Mouse (Mus musculus) erythroid progenitor cell, adult 5-6 weeks (primary cell): ENCODE measurements around the gene Pde4d. TPM values are rescaled to one million over a fixed set of nuclear protein-coding genes. Genes with fewer than 3 reads are reported as not detected.

ENCODE experiments used
- ATAC-seq: replicated peaks from 2 replicates; pipeline ENCODE4 v1.8.0; 2016; ENCODE audit warnings: moderate number of reproducible peaks, mild to moderate bottlenecking, moderate TSS enrichment, inconsistent platforms; ENCODE audit not compliant: poor library complexity, low FRiP score, severe bottlenecking
- total RNA-seq, 2 experiments: library from RNA; stranded (forward) in 1 of 2; stranded (reverse) in 1 of 2; fragments of 150-400 nt in 1 of 2; fragments of 186-747, 209-891 nt in 1 of 2; gene quantifications; 2 replicates each; pipeline versions ENCODE4 v1.2.3 to v1.2.4; 2015 to 2017; ENCODE audit warnings: low replicate concordance in 2 of 2

Gene Pde4d
- total RNA-seq, 2 experiments from 2014 or later = 61.3 to 82.2 TPM

GRCm38 (mm10) chr13:109686116-109686876, 1236.5 kb downstream of the Pde4d start:
- ATAC-seq = peak; percentile 31

GRCm38 (mm10) chr13:109686906-109687305, 1237.2 kb downstream of the Pde4d start:
- ATAC-seq = no peak

- ATAC-seq = peak; percentile 11; the same call in 1 of the 2 replicates
These were observed 1238.4 kb downstream of the Pde4d start for GRCm38 (mm10) chr13:109688195-109688594.

GRCm38 (mm10) chr13:109689176-109689575, 1239.4 kb downstream of the Pde4d start:
- no peak for ATAC-seq

- ATAC-seq = peak; percentile 69
These were observed 1240.8 kb downstream of the Pde4d start for GRCm38 (mm10) chr13:109690558-109690957.

GRCm38 (mm10) chr13:109692851-109693250, 1243.1 kb downstream of the Pde4d start:
- no peak for ATAC-seq

GRCm38 (mm10) chr13:109693769-109694168, 1244.0 kb downstream of the Pde4d start:
- ATAC-seq = no peak

GRCm38 (mm10) chr13:109694293-109694692, 1244.5 kb downstream of the Pde4d start:
- ATAC-seq = no peak

GRCm38 (mm10) chr13:109695098-109695497, 1245.3 kb downstream of the Pde4d start:
- ATAC-seq = no peak

- no peak for ATAC-seq
These were observed 1256.4 kb downstream of the Pde4d start for GRCm38 (mm10) chr13:109706141-109706540.

GRCm38 (mm10) chr13:109706579-109706978, 1256.8 kb downstream of the Pde4d start:
- no peak for ATAC-seq

GRCm38 (mm10) chr13:109707154-109707553, 1257.4 kb downstream of the Pde4d start:
- no peak for ATAC-seq

- ATAC-seq = no peak
These were observed 1258.6 kb downstream of the Pde4d start for GRCm38 (mm10) chr13:109708326-109708725.

GRCm38 (mm10) chr13:109714581-109714980, 1264.8 kb downstream of the Pde4d start:
- ATAC-seq = no peak

GRCm38 (mm10) chr13:109715321-109715720, 1265.6 kb downstream of the Pde4d start:
- ATAC-seq = no peak

GRCm38 (mm10) chr13:109720127-109720713, 1270.5 kb downstream of the Pde4d start:
- no peak for ATAC-seq

GRCm38 (mm10) chr13:109722237-109723119, 1272.7 kb downstream of the Pde4d start:
- no peak for ATAC-seq

GRCm38 (mm10) chr13:109727346-109727745, 1277.6 kb downstream of the Pde4d start:
- ATAC-seq = no peak

GRCm38 (mm10) chr13:109729612-109730011, 1279.9 kb downstream of the Pde4d start:
- ATAC-seq = no peak

GRCm38 (mm10) chr13:109732655-109733376, 1283.1 kb downstream of the Pde4d start:
- no peak for ATAC-seq
